Mouse (Mus musculus) retina, postnatal 1 day (tissue): ENCODE data around the gene Bpgm.

ENCODE experiments used
- DNase-seq: peaks from one replicate; pipeline ENCODE4 v3.0.0-alpha.2; 2012

Gene Bpgm

DNA sequence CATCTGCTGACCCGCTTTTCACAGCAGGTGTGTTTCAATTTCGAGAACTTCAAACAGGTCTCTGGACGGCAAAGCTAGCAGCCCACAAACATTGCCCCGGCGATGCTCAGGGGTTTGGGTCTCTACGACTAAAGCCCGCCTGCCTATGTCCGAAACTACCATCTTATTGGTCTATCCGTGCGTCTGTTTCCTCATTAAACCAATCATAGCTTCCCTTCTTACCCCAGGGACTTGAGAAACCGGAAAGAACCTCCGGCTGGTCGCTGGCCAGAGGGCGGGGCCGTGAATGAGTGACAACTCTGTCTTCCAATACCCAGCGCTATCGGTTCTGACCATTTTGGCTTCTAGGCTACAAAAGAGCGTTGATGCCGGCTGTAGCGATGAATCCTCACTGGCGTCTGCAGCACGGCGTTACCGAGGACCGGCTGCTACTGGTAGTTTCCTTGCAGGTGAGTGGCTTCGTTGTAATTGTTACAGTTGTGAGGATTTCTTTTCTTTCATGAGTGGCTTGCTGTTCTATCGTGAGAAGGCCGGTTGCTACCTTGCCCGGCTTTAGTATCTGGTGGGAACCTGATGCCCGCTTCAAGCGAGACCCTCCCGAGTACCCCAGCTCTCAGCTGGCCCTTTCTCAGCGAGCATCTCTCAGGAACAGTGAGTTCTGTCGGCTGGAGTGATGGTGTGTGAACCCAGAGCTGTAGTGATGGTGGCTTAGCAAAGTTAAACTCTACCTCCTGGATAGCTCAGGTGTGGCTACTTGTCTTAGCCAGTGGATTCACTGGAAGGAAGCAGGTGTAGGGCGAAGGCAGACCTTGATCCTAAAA, at the start of gene Bpgm:
Gene Bpgm, plus strand, starts transcription at position 234 of the 821 bp plus-strand sequence.
- peak; percentile 99 for DNase-seq

DNA sequence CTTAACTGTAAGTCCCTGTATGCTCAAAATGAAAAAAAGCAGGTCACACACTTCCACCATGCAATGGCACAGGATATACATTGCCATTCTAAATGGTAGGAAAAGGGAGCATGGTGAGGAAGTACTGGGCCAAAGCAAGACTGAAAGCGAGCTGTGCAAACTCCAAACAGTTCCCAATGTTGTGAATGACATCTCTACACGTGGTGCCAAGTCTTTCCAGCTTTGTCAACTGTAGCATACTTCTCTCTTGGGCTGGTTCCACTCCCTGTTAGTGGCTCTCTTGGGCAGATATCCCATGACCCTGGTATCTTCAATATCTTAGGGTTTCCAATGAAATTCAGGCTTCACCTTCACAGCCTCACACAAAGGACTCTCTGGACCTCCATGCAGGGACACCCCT, 37.0 kb upstream of the Bpgm start:
- DNase-seq, result no peak

DNA sequence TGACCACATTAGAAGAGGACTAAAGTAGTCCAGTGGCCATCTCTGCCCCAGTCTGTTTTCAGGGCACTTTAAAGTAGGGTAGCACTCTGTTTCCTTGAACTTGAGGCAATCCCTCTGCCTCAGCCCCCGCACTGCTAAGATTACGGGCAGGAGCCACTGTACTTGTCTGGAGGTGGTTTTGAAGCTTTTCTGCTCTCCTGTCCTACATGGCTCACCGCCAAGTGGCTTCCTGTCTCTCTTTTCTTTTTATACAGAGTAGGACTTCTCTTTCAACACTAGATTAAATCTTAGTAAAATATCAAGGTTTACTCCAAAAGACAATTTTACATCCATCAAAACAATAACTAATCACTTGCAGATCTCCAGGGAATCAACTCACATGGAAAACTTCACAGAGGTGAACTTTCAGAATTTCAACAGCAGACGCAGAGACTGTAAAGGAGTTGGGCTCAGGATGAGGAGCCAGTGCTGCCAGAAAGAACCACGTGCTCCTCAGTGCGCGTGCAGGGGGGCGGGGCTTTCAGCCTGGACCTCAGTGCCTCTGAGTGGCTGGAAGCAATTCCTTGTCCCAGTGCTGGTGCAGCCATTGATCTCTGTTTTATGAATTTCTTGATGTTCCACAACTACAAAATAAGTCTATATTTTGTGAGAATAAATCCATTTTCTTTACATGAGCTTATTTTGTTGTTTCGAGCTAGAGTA, 34.3 kb upstream of the Bpgm start:
- no peak for DNase-seq

DNA sequence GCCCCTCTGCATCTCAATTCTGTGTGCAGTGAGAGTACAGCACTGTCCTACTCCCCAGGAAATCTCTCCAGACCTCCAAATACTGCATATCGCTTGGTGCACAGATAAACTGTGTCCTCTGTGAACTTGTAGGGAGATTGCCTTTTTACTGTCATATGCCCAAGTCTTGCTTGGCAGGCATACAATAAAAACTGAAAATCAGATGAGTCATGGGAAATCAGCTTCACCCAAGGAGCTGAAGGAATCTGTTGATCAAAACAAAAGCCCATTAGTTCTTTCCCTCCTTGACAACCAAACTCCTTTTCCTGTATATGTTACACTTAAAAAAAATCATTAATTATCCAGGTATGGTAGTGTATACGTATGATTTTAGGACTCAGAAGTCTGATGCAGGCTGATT, 32.2 kb upstream of the Bpgm start:
- no peak for DNase-seq

DNA sequence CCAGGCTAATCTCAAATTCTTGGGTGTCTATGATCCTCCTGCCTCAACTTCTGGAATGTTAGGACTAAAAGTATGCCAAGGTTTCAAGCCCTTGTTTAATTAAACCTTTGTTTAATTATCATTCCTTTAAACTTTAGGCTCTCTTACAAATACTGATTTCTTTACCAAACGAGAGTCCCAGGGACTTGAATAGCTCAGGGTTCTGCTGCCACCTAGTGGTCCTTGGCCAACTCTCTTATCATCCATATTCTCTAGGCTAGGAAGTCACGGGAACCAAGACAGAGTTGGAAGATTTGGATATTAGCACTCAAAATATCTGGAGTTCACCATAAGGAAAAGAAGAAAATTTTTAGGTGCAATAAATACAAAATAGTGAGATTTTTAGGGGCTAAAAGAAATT, 28.0 kb upstream of the Bpgm start:
- DNase-seq, result peak; percentile 79

DNA sequence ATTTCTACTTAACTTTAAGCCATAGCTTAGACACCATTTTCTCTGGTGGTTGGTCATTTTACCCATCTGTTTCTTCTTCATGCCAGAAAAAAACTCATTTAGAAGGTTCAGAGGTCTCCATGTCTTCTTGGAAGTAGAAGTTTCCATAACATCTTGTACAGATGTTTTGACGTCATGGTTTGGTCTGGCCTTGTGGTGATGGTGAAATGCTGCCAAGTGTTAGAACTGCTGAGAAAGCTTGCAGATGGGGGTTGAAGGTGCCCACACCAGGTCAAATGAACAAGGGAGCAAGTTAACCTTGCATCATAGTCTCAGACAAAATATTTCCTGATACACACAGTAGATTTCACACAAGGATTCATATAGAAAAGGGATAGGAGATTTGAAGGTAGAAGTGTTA, 27.3 kb upstream of the Bpgm start:
- DNase-seq, result no peak

DNA sequence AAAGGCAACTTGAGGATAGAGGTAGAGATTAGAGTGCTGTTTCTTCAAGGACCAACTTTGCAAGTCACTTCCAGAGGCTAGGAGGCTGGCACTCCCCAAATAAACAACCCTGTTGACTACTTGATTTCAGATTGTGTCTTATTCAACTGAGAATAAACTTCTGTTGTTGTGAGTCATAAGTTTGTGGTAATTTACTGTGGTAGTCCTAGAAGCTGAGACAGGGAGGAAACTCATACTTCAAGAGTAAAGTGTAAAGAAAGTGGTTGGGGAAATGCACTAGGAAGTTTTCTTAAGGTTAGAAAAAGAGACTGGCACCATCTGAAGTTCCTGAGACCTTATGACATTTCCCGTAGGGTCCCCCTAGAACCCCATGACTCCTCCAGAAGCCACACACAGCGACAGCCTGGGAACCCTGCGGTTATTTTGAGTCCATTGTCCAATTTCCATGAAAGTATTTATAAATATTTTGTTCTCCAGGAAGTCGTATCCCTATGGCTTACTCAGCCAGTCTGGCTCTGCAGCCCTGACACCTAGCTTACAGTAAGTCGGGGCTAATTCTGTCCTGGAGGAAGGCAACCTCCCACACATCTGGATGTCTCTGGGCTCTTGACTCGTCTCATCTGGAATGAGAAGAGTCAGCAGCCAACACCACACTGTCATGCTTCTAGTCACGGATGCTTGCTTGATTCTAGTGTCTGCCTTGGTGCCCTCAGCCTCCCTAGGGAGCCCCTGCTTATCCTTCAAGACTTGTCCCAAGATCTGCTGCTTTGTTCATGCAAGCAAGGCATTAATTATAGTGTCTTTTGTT, 22.8 kb upstream of the Bpgm start:
- DNase-seq, result no peak

DNA sequence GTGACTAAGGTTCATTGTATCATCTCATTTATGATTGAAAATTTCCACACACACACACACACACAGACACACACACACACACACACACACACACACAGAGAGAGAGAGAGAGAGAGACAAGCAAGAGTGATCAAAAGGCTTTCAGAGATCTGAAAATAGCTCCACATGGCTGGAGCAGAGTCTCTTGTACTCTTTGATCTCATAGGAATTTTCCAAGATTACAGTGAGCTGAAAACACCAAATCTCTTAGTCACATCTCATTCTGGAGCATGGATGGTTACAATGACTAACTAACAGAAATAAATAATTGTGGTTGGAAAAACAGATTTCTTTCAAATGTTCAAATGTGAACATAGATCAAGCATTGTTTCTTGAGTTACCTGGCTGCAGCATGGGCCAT, 16.6 kb upstream of the Bpgm start:
- no peak for DNase-seq

DNA sequence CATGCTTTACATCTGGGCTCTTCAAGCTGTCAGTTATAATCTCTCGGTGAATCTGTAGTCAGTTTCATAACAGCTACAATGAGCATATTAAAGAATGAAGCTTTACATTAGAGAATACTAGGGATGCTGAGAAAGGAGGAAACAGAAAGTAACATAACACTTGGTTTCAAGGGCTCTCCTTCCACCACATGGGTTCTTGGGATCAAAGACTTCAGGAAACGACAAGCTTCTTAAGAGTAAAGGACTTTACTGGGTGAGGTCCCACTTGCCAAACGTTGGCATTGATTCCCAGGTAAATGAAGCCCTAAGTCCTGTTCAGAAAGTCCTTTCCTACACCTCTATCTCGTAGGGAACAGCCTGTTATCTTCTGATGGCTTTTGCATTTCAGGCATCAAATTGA, 15.4 kb upstream of the Bpgm start:
- DNase-seq, result no peak

DNA sequence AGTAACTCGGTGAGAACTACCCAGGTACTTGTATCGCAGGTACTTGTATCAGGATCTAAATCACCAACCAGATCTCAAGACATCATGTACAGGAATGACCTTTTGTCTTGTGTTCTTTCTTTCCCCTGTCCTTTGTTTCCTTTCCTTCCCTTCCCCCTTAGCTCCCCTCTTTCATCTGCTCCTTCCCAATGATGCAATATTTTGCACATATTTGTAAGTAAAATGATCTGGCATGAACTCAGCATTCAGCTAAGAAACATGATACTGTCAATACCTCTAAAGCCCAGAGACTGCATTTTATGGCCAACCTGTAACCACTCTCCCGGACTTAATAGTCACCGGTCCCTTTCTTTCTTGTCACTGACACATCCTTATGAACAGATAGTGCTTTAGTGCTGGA, 12.4 kb upstream of the Bpgm start:
- DNase-seq, result no peak

DNA sequence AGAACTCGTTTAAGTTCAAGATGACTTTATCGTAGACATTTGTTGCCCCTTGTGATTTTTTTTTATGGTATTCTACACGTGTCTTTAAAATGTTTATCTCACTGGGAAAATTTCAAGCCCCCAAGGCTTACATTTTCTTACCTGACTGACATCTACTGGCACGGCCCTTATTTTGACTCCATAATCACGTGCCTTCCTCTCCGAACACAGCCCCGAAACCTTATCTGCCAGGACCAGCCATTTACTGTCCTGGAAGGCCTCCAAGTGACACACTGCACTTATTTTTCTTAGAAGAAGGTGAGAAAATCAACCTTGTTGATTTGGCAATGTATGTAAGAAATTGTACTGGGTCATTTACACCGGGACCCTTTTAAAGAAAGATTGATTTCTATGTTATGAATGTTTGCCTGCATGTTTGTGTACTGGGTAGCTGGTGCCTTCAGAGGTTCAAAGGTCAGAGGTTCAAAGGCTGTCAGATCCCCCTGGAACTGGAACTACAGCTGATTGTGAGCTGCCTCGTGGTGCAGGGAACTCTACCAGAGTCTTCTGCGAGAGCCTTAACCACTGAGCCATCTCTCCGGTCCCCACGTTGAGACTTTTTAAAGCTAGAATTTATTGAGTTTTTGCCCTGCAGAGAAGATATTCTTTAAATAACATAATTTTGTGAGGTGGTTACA, 4.4 kb upstream of the Bpgm start:
- no peak for DNase-seq

DNA sequence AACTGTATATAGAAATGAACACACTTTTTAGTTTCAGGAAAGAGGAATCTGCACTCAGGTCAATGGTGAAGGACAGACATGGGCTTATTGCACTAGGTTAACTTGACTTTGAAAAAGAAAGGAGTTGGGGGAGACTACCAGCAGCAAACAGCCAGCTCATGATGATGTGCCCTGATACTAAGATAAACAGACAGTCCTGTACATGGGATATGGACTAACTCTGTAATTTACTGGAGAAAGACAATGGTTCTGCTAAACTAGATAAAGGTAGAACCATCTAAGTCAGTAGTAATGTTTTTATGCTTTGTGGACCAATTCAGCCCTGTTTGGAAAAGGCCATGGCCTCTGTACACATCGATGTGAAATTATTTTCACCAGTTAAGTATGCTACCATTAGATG, 2.7 kb upstream of the Bpgm start:
- DNase-seq, result no peak

DNA sequence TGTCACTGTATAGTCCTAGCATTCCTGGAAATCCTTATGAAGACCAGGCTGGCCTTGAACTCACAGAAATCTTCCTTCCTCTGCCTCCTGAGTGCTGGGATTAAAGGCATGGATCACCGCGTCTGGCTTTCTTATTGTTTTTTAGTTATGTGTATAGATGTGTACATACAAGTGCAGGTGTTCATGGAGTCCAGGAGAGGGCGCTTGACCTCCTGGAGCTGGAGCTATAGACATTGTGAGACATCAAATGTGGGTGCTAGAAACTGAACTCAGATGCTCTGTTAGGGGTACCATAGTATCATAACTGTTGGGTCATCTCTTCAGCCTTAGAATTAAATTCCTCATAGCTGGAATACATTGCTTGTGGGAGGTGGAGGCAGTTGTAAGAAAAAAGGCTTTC, 2.0 kb upstream of the Bpgm start:
- DNase-seq, result peak; percentile 16

DNA sequence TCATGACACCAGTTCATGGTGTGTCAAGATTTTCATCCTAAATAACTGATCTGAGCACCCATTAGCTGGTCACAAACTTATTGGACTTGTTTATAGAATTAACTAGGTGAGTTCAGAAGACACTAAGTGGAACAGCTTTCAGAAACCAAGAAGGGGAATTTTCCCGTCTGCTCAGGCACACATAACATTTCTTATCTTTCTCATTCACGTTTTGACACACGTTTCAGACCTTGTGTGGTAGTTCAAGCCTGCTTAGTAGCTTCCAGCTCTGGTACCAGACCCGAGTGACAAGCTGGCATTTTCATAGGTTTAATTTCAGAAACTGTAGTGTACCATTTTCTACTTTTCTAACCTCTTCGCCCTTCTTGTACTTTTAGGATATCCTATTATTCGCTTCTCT, 616 bp upstream of the Bpgm start:
- peak; percentile 6 for DNase-seq

DNA sequence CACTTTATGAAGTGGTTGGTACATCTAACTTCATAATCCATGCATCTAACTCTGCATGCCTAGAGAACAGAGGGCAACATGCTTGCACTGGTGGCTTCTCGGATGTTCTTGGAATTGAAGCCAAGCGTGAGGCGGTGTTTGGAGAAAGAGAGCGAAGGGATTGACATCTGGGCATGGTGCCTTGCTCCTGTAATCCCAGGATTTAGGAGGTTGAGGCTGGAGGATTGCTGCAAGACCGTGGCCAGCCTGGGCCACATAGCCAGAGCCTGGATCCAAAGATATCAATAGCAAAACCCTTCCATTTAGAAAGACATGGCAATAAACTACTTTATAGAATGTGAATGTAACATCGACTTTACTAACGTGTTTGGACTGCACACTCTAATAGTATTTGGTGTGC, 2.0 kb downstream of the Bpgm start:
- peak; percentile 16 for DNase-seq

DNA sequence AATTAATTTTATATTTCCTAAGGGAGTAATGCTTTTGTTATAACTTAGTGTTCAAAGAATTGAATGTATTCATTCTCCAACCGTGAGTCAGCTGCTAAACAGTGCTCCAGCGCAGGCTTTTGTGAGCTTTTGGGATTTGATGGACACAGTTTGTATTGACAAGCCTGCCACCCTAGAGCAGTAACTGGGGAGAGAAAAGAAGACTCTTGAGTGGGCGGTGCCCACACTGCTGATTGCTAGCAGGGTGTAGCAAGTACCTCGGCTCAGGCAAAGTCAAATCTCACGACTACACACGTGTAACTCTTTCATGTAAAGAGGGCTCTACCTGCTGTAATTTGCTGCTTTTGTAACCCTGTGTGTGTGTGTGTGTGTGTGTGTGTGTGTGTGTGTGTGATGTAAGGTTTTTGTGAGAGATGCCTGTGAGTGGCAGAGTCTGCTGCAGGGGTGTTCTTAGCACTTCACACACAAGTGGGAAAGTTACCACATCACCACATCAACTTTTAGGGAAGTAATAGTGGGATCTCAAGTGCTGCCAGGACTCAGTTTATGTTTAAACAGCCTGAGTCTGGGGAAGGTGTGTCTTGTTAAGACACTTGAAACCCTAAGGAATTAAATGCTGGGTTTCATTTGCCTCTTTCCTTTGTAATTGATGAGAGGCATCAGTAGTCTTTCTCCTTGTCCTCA, 2.8 kb downstream of the Bpgm start:
- no peak for DNase-seq

DNA sequence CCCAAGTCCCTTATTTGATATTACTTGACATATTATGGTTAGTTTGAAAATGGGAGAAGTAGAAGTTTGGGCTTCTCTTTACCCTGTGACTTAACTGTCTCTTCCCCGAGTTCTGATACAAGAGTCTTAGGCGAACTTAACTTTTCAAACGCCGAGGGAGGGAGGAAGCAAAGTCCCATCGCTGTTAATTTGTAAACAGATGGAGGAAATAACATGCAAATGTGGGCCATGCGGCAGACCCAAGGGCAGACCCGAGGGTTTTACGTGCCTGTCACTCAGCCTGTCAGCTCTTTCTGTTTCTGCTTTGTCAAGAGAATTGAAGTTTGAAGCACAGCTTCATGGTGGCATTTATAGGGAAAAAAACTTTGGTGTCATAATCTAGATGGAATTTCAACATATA, 3.5 kb downstream of the Bpgm start:
- DNase-seq, result no peak

DNA sequence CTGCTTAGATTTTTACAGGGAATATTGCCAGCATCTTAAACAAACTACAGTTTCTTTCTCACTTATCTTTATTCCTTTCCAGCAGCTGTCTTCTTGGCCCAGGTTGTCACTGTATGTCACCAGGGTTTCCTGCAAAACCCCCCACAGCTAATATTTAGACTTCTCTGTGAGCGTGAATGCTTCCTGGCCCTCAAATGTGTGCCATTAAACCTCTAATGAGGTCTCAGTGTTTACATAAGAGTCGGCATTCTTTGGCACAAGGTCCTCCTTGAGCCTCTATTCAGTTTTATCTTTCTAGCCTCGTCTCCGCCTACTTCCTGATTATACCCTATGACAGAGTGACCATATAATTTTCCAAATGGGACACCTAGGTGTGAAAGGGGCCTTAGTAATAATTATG, 4.7 kb downstream of the Bpgm start:
- DNase-seq, result no peak

DNA sequence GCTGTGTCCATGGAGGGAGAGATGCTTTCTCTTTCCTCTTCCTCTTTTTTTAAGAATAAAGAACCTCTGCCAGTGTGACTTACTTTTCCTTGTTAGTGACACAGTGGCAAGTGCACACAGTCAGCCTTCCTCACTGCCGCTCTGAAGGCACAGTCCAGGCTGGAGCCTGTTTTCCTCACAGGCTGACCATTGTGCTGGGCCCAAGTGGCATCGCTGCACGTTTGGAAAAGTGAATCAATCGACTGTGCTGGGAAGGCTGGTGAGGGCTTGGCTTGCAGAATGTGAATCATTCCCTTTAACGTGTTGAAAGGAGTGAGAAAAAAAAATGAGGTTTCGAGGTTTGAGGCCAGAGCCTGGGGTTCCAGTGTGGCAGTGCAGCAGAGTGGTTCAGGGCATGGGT, 5.3 kb downstream of the Bpgm start:
- no peak for DNase-seq

DNA sequence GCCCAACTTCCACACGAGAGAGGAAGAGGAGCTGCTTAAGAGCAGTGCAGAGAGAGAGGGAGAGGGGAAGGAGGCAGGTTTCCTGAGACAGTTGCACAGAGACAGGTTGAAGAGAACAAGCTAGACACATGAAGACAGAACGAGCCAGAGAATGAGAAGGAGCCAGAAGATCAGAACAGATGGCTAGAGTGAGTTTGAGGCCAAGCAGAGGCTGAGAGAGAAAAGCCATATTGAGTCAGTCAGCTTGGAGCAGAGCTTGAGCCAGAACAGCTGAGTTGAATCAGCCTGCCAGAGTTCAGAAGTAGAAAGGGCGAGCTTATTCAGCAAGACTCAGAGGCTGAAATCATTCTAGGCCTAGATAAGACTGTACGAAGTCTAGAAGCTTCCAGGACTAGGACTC, 6.8 kb downstream of the Bpgm start:
- DNase-seq, result no peak

DNA sequence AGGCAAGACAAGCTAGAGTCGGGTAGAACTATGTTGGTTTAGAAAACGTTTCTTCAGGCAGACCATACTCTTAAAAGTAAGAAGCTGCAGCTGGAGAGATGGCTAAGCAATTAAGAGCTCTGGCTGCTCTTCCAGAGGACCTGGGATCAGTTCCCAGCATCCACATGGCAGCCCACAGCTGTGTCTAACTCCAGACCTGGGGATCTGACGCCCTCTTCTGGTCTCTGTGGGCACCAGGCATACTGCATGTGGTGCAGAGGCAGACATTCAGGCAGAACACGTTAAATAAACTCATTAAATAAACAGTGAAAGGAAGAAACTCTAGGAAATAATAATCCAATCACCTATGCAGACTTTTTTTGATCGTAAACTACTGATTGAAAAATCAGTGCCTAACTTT, 7.4 kb downstream of the Bpgm start:
- DNase-seq, result no peak

DNA sequence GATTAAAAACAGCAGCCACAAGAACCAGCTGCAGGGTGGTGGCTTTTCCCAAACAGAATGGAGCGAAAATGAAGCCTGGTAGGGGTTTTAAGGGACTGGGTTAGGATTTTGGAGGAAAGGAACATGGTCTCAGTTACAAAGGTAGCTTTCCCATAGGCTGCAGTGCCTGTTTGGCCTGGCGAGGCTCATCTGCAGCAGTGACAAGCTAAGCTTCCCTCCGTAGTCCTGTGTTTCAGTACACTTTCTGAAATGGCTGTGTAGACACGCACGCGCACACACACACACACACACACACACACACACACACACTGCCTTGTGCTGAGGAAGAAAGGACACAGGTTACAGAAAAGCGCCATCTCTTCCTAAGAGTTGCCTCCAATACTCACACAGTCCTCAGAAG, 7.8 kb downstream of the Bpgm start:
- DNase-seq, result no peak
